Mouse (Mus musculus) erythroblast, embryonic 14.5 days (primary cell): ENCODE measurements around the gene Hcrt.

Experiments
- GATA1 ChIP-seq: IDR thresholded peaks from 2 replicates; pipeline ENCODE4 v1.6.1; 2012; ENCODE audit warnings: low read length, inconsistent platforms, mixed read lengths
- TAL1 ChIP-seq: IDR thresholded peaks from 3 replicates; pipeline ENCODE4 v1.6.1; 2012; ENCODE audit warnings: low read length, inconsistent platforms, mixed read lengths

DNA sequence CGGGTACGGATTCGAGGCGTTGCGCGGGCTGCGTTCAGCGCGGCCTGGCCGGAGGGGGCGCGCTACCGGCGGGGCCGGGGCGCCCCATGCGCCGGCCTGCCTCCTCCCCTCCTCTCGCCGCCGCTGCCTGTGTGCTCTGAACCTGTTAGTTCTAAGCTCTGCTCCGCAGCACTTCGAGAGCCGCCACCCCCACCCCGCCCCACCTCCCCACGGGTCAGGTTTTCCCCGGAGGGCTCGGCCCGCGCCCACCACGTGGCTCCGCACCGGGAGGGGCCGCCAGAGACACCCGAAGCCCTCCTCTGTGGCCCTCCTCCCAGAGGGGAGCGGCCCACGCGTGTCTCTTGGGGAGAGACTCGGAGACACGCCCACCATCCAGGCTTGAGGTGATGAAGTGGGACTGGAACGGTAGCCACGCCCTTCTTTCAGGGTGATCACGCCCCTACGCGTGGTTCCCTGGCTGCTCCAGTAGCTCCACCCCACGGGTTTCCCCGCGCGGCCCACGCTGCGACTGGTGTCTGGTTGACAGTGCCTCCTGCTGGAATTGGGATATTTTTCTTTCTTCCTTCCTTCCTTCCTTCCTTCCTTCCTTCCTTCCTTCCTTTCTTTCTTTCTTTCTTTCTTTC, 3.0 kb downstream of the Hcrt start, which contains the start of gene Kcnh4:
- TF ChIP-seq GATA1 (no peak), TAL1 (no peak)
